Mouse (Mus musculus) midbrain, embryonic 15.5 days (tissue): ENCODE data around the gene Cdc37l1. TPM values are rescaled to one million over a fixed set of nuclear protein-coding genes. Genes with fewer than 3 reads are reported as not detected.

Experiments used
- ATAC-seq: fragments of 200-750 bp; cut with Nextera tagmentation; replicated peaks from 2 replicates; pipeline ENCODE4 v1.8.0; 2017; ENCODE audit warnings: moderate TSS enrichment
- H3K27ac ChIP-seq: fragments of 300-500 bp; sonication (generic); 2 replicates; pipeline ENCODE4 v1.5.1; 2015; ENCODE audit warnings: mild to moderate bottlenecking, inconsistent platforms
- H3K27me3 ChIP-seq: fragments of 300-500 bp; sonication (generic); replicated peaks from 2 replicates; pipeline ENCODE4 v1.6.1; 2015; ENCODE audit warnings: inconsistent platforms
- H3K36me3 ChIP-seq: fragments of 300-500 bp; sonication (generic); replicated peaks from 2 replicates; pipeline ENCODE4 v1.6.1; 2015; ENCODE audit warnings: inconsistent platforms
- H3K4me1 ChIP-seq: fragments of 300-500 bp; sonication (generic); 2 replicates; pipeline ENCODE4 v1.6.1; 2015; ENCODE audit warnings: inconsistent platforms
- H3K4me2 ChIP-seq: fragments of 300-500 bp; sonication (generic); 2 replicates; pipeline ENCODE4 v1.6.1; 2015; ENCODE audit warnings: inconsistent platforms, mild to moderate bottlenecking, moderate library complexity
- H3K4me3 ChIP-seq: fragments of 300-500 bp; sonication (generic); 2 replicates; pipeline ENCODE4 v1.5.1; 2015; ENCODE audit warnings: mild to moderate bottlenecking, inconsistent platforms
- H3K9ac ChIP-seq: fragments of 300-500 bp; sonication (generic); 2 replicates; pipeline ENCODE4 v1.6.1; 2015; ENCODE audit warnings: mild to moderate bottlenecking, inconsistent platforms
- H3K9me3 ChIP-seq: fragments of 300-500 bp; sonication (generic); 2 replicates; pipeline ENCODE4 v1.6.1; 2016; ENCODE audit warnings: inconsistent platforms
- WGBS: fragments of 180-500 bp; shearing (Covaris S2); methylation state at CpG from one replicate; pipeline ENCODE4 v1.1.7; 2015; ENCODE audit warnings: mixed read lengths; 5-methylcytosine and 5-hydroxymethylcytosine counted together
- polyA plus RNA-seq: library from polyadenylated mRNA; unstranded; fragments of >200 nt; fragmentation: Nextera tagmentation; extraction: Ambion mirVana; gene quantifications from 2 replicates; pipeline ENCODE4 v1.2.1, GENCODE M21; 2015

Cdc37l1 gene
- polyA plus RNA-seq, 1 experiment from 2014 or later = 50.8 TPM

- Histone ChIP-seq H3K27ac (no peak overlapping the region), H3K36me3 (no peaks in the 10 kb centered on the region), H3K4me2 (no peak overlapping the region), H3K27me3 (no peaks in the 10 kb centered on the region), H3K9ac (no peak overlapping the region), H3K9me3 (no peaks in the 10 kb centered on the region), H3K4me3 (no peak overlapping the region), H3K4me1 (peaks cover 8% of the 10 kb centered on the region; the same call in 1 of the 2 replicates)
- no peak for ATAC-seq
- 51% methylated on average over 6 of the region's 6 CpGs for whole genome bisulfite sequencing
These were observed 84.7 kb downstream of the Cdc37l1 start for GRCm38 (mm10) chr19:29074802-29075201.

Other genes starting within 250 kb of the Cdc37l1 start
- 37.9 and 40.3 TPM in 2 replicates for gene Slc1a1, start 155.3 kb upstream of the Cdc37l1 start, polyA plus RNA-seq
- 13.2 and 14.3 TPM in 2 replicates for gene Plpp6, start 26.4 kb upstream of the Cdc37l1 start, polyA plus RNA-seq
- gene 4430402I18Rik, start 22.6 kb upstream of the Cdc37l1 start, polyA plus RNA-seq = 0.92 and 1.3 TPM in 2 replicates
- 65.8 and 71.8 TPM in 2 replicates for gene Ak3, start 57.6 kb downstream of the Cdc37l1 start, polyA plus RNA-seq
- gene Rcl1, start 111.0 kb downstream of the Cdc37l1 start, polyA plus RNA-seq = 32.8 and 36.3 TPM in 2 replicates